Mouse (Mus musculus): ENCODE results near the gene Emilin2. TPM values are rescaled to one million over a fixed set of nuclear protein-coding genes. Genes with fewer than 3 reads are reported as not detected.

The Emilin2 gene
- polyA plus RNA-seq, 1 experiment from 2014 or later = 2.4 TPM

DNA sequence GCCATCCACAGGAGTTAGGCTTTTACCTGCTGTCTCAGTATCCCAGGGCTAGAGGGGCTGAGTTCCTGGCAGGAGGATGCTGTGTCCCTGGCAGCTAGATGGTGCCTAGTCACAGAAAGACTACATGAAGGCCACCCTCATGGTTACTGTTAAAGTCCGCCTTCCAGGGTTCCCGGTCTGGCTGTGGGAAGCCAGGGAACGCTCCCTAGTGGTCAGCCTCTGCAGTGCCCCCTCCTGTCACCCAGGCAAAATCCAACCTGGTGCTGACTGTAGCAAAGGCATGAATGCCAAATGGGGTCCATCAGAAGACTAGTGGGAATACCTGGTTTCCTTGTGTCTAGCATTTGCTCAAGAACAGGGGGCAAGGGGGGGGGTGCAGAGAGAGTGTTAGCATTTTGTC lies 51.1 kb downstream of the Emilin2 start:
- Histone ChIP-seq H3K9ac (ENCODE audit: low read depth, low read length) (no peak overlapping the region), H3K4me3 (ENCODE audit: low read length) (no peak overlapping the region), H3K9me3 (ENCODE audit: control insufficient read depth, low read length) (no peaks in the 10 kb centered on the region), H3K4me1 (ENCODE audit: control insufficient read depth, insufficient read depth, low read length) (peaks cover 3% of the 10 kb centered on the region; the same call in 1 of the 2 replicates), H3K4me2 (ENCODE audit: low read depth, low read length) (no peak overlapping the region), H3K27me3 (replicated peaks; ENCODE audit: control insufficient read depth, insufficient read depth, low read length) (no peaks in the 10 kb centered on the region), H3K36me3 (ENCODE audit: control insufficient read depth, insufficient read depth, low read length) (no peaks in the 10 kb centered on the region), H3K27ac (ENCODE audit: low read length) (no peak overlapping the region)
- WGBS = 54% methylated on average over 3 of the region's 3 CpGs
- ATAC-seq = no peak

DNA sequence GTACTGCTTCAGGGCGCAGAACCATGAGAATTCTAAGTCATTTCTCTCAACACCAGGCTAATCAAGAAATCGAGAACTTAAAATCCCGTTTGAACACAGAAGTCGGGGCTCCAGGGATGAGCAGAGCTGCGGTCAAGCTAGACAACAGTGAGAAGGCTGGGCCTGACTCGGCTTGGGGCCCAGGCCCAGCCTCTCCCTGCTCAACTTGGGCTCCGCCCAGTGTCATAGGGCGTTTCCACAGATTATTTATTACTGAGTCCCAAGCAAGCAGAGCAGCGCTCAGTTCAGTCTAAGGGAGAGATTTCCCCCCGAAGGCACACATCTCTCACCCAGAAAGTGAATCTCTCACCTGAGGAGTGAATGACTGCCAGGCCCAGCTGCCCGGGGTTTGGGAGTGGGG lies 52.1 kb downstream of the Emilin2 start:
- Histone ChIP-seq H3K27me3 (replicated peaks; ENCODE audit: control insufficient read depth, insufficient read depth, low read length) (no peaks in the 10 kb centered on the region), H3K9ac (ENCODE audit: low read depth, low read length) (no peak overlapping the region), H3K36me3 (ENCODE audit: control insufficient read depth, insufficient read depth, low read length) (no peaks in the 10 kb centered on the region), H3K27ac (ENCODE audit: low read length) (no peak overlapping the region), H3K4me2 (ENCODE audit: low read depth, low read length) (peak overlapping the region; percentile 14; the same call in 1 of the 2 replicates), H3K4me1 (ENCODE audit: control insufficient read depth, insufficient read depth, low read length) (peaks cover 3% of the 10 kb centered on the region; the same call in 1 of the 2 replicates), H3K4me3 (ENCODE audit: low read length) (peak overlapping the region; percentile 21), H3K9me3 (ENCODE audit: control insufficient read depth, low read length) (no peaks in the 10 kb centered on the region)
- peak; percentile 90 for ATAC-seq
- 41% methylated on average over 11 of the region's 11 CpGs for whole genome bisulfite sequencing

DNA sequence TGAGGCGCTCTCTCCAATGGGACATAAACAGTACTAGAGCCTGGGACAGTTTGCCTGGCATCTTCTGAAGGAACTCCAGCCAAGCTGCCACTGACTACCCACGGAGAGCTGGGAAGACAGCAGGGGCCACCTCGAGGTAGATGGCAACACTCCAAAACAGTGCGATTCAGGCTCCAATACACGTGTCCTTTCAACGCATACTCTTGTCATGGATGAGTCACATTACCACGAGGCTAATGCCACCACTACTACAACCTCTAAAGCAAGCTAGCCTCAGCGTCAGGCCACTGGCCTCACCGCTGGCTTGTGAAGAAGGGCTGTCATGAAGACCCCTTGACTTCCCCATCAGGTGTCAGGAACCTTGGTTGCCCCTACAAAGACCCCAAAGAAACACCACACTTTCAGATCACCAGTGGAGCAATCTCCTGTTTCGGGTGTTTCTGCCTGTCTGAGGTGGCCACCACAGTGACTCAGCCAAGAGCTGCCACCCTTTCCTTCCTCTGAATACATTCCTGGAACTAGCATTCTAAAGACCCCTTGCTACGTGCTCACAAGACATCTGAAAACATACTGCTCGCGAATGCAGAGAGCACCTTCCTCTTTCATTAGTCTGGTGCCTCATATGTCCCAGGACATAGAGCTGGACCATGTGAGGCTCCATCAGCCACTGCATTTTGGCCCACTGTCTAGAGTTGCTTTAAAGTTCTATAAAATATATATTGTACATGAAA lies 54.8 kb downstream of the Emilin2 start:
- no peaks in the 10 kb centered on the region for H3K36me3 ChIP-seq (ENCODE audit: control insufficient read depth, insufficient read depth, low read length)
- H3K27me3 ChIP-seq (replicated peaks; ENCODE audit: control insufficient read depth, insufficient read depth, low read length) = no peaks in the 10 kb centered on the region
- H3K27ac ChIP-seq (ENCODE audit: low read length) = no peak overlapping the region
- WGBS = 89% methylated on average over 13 of the region's 13 CpGs
- H3K4me3 ChIP-seq (ENCODE audit: low read length) = no peak overlapping the region
- H3K4me2 ChIP-seq (ENCODE audit: low read depth, low read length) = no peak overlapping the region
- peaks cover 3% of the 10 kb centered on the region; the same call in 1 of the 2 replicates for H3K4me1 ChIP-seq (ENCODE audit: control insufficient read depth, insufficient read depth, low read length)
- H3K9ac ChIP-seq (ENCODE audit: low read depth, low read length) = no peak overlapping the region
- no peak for ATAC-seq
- H3K9me3 ChIP-seq (ENCODE audit: control insufficient read depth, low read length) = no peaks in the 10 kb centered on the region

DNA sequence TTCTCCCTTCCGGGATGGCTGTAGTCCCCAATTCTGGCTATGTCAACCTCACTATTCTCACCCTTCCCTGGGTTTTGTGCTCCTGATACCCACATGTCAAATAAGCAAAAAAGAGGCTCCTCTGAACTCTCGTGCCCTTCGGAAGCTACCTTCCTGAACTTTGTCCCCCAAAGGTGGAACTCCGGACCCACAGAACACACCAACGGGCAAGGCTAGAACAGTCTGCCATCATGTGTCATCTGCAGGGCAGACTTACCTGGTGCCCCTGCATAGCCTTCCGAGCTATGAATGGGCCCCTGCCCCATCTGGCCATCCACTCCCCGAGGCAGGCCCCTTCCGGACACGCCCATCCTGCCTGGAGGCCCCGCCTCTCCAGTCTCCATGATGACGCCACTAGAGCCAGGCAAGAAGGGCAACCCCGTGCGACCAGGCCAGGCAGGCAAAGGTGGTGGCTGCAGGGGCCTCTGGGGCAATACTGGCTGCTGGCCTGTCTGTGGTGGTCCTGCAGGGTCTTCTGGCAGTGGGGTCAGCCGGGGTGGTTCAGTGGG lies 55.6 kb downstream of the Emilin2 start:
- H3K4me3 ChIP-seq (ENCODE audit: low read length) = no peak overlapping the region
- H3K9me3 ChIP-seq (ENCODE audit: control insufficient read depth, low read length) = no peaks in the 10 kb centered on the region
- no peaks in the 10 kb centered on the region for H3K36me3 ChIP-seq (ENCODE audit: control insufficient read depth, insufficient read depth, low read length)
- H3K4me1 ChIP-seq (ENCODE audit: control insufficient read depth, insufficient read depth, low read length) = peaks cover 3% of the 10 kb centered on the region; the same call in 1 of the 2 replicates
- no peak overlapping the region for H3K27ac ChIP-seq (ENCODE audit: low read length)
- WGBS = 81% methylated on average over 14 of the region's 14 CpGs
- H3K27me3 ChIP-seq (replicated peaks; ENCODE audit: control insufficient read depth, insufficient read depth, low read length) = no peaks in the 10 kb centered on the region
- no peak for ATAC-seq
- H3K9ac ChIP-seq (ENCODE audit: low read depth, low read length) = no peak overlapping the region
- H3K4me2 ChIP-seq (ENCODE audit: low read depth, low read length) = no peak overlapping the region

DNA sequence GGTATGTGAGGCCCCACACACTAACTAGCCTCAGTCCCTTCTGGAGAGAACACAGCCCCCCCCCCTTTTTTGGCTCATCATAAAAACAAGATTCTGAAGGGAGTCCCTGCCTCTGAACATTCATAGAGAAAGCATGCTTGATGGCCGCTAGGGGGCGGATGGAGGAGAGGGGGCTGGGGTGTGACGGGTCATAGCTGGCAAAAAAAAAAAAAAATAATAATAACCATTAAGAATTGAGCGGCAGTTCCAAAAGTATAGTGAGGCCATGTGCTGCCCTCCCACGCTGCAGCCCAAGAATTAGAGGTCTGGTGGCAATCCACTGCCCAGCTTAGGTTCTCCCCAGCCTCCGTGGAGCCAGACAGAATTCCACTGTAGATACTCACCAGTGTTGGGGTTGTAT lies 57.0 kb downstream of the Emilin2 start:
- ATAC-seq = no peak
- no peaks in the 10 kb centered on the region for H3K27me3 ChIP-seq (replicated peaks; ENCODE audit: control insufficient read depth, insufficient read depth, low read length)
- 43% methylated on average over 6 of the region's 6 CpGs for WGBS
- no peaks in the 10 kb centered on the region; the same call in 1 of the 2 replicates for H3K4me1 ChIP-seq (ENCODE audit: control insufficient read depth, insufficient read depth, low read length)
- no peaks in the 10 kb centered on the region for H3K9me3 ChIP-seq (ENCODE audit: control insufficient read depth, low read length)
- no peak overlapping the region for H3K9ac ChIP-seq (ENCODE audit: low read depth, low read length)
- no peak overlapping the region for H3K27ac ChIP-seq (ENCODE audit: low read length)
- no peak overlapping the region for H3K4me2 ChIP-seq (ENCODE audit: low read depth, low read length)
- H3K36me3 ChIP-seq (ENCODE audit: control insufficient read depth, insufficient read depth, low read length) = no peaks in the 10 kb centered on the region
- no peak overlapping the region for H3K4me3 ChIP-seq (ENCODE audit: low read length)

DNA sequence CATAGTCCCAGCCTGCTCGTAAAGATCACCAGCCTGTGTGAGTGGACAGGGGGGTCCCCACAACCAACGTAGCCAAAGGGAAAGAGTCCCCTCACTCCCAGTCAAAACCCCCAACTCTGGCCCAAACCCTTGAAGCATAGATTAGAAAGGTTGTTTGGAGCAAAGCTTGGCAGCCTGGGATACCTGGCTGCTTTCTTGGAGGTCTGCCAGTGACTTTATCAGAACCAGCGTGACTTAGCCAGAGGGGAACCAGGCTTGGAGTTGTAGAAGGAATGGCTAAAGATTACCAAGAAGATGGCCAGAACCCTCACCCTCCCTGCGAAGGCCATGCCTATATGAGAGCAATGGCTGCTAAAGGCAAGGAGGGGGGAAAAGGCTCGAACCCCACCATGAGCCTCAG lies 57.7 kb downstream of the Emilin2 start:
- Histone ChIP-seq H3K4me2 (ENCODE audit: low read depth, low read length) (no peak overlapping the region), H3K9ac (ENCODE audit: low read depth, low read length) (no peak overlapping the region), H3K9me3 (ENCODE audit: control insufficient read depth, low read length) (no peaks in the 10 kb centered on the region), H3K27ac (ENCODE audit: low read length) (no peak overlapping the region), H3K4me3 (ENCODE audit: low read length) (no peak overlapping the region), H3K4me1 (ENCODE audit: control insufficient read depth, insufficient read depth, low read length) (no peaks in the 10 kb centered on the region), H3K27me3 (replicated peaks; ENCODE audit: control insufficient read depth, insufficient read depth, low read length) (no peaks in the 10 kb centered on the region), H3K36me3 (ENCODE audit: control insufficient read depth, insufficient read depth, low read length) (no peaks in the 10 kb centered on the region)
- WGBS = 83% methylated on average over 5 of the region's 5 CpGs
- no peak for ATAC-seq

DNA sequence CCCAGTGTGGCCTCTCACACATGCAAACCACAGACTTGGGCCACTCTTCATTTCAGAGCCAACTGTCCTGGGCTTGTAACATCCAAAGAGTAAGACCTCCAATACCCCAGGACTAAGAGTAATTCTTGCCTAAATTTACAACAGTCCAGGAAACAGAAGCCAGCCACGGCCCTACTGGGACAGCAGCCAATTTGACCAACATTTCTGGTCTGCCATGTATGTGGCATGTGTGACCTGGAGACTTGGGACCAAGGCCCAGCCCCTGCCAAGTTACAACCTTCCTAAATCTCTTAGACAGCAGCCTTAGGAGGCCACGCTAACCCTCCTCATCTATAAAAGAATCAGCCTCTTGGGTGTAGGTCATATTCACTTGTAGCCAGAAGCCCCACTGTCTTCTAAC lies 58.4 kb downstream of the Emilin2 start:
- Histone ChIP-seq H3K27ac (ENCODE audit: low read length) (no peak overlapping the region), H3K9ac (ENCODE audit: low read depth, low read length) (no peak overlapping the region), H3K4me2 (ENCODE audit: low read depth, low read length) (no peak overlapping the region), H3K4me3 (ENCODE audit: low read length) (no peak overlapping the region), H3K36me3 (ENCODE audit: control insufficient read depth, insufficient read depth, low read length) (no peaks in the 10 kb centered on the region), H3K4me1 (ENCODE audit: control insufficient read depth, insufficient read depth, low read length) (no peaks in the 10 kb centered on the region), H3K9me3 (ENCODE audit: control insufficient read depth, low read length) (no peaks in the 10 kb centered on the region), H3K27me3 (replicated peaks; ENCODE audit: control insufficient read depth, insufficient read depth, low read length) (no peaks in the 10 kb centered on the region)
- no peak for ATAC-seq
- WGBS = 81% methylated on average over 2 of the region's 2 CpGs

DNA sequence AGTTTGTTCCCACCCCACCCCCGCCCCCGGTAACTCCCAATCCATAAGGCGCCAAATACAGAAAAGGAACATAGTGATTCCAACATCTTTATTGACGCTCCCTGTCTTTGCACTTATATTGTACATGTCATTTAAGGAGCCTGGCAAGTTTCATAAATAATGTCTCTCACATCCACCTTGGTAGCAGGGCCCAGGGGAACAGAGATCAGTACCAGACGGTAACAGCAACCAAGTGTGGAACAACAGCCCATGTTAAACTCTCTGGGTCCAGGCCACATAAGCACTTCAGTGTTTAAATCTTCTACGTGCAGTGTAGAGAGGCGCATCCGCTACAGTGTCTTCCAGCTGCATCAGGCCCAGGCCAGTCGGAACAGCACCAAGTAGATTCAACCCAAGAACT lies 59.7 kb downstream of the Emilin2 start:
- H3K9me3 ChIP-seq (ENCODE audit: control insufficient read depth, low read length) = no peaks in the 10 kb centered on the region
- H3K4me1 ChIP-seq (ENCODE audit: control insufficient read depth, insufficient read depth, low read length) = no peaks in the 10 kb centered on the region
- no peak overlapping the region for H3K4me3 ChIP-seq (ENCODE audit: low read length)
- H3K27ac ChIP-seq (ENCODE audit: low read length) = no peak overlapping the region
- no peak overlapping the region for H3K9ac ChIP-seq (ENCODE audit: low read depth, low read length)
- 82% methylated on average over 9 of the region's 9 CpGs for WGBS
- ATAC-seq = no peak
- no peaks in the 10 kb centered on the region for H3K27me3 ChIP-seq (replicated peaks; ENCODE audit: control insufficient read depth, insufficient read depth, low read length)
- H3K36me3 ChIP-seq (ENCODE audit: control insufficient read depth, insufficient read depth, low read length) = peaks cover 3% of the 10 kb centered on the region; the same call in 1 of the 2 replicates
- no peak overlapping the region for H3K4me2 ChIP-seq (ENCODE audit: low read depth, low read length)

DNA sequence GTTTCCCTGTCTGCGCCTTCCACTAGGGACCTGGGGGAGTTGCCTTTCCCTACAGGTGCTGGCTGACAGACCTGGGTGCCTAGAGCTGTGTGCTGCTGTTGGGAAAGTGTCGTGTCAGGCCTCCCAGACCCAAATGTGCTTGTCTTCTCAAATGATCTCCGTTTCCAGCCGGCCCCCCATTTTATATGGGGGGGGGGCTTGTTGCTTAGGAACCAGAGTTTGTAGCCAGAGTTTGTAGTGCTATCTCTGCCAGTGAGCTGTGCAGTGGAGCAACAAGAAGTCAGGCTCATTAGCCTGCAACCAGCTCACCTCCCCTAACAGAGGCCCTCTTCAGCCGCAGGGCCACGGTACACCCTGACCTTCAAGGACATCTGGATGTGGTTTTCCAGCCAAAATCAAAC lies 60.2 kb downstream of the Emilin2 start:
- H3K9me3 ChIP-seq (ENCODE audit: control insufficient read depth, low read length) = no peaks in the 10 kb centered on the region
- H3K36me3 ChIP-seq (ENCODE audit: control insufficient read depth, insufficient read depth, low read length) = peaks cover 7% of the 10 kb centered on the region; the same call in 1 of the 2 replicates
- 54% methylated on average over 6 of the region's 6 CpGs for WGBS
- H3K27ac ChIP-seq (ENCODE audit: low read length) = no peak overlapping the region
- no peaks in the 10 kb centered on the region for H3K27me3 ChIP-seq (replicated peaks; ENCODE audit: control insufficient read depth, insufficient read depth, low read length)
- H3K4me1 ChIP-seq (ENCODE audit: control insufficient read depth, insufficient read depth, low read length) = no peaks in the 10 kb centered on the region
- no peak overlapping the region for H3K4me2 ChIP-seq (ENCODE audit: low read depth, low read length)
- H3K4me3 ChIP-seq (ENCODE audit: low read length) = no peak overlapping the region
- no peak overlapping the region for H3K9ac ChIP-seq (ENCODE audit: low read depth, low read length)
- ATAC-seq = no peak
